Mouse (Mus musculus) urinary bladder, postnatal 10 days (tissue): ENCODE measurements around the gene Zrsr1.

Experiments used
- DNase-seq: peaks from one replicate; pipeline ENCODE4 v3.0.0; 2022; ENCODE audit warnings: low spot score

The Zrsr1 gene

DNA sequence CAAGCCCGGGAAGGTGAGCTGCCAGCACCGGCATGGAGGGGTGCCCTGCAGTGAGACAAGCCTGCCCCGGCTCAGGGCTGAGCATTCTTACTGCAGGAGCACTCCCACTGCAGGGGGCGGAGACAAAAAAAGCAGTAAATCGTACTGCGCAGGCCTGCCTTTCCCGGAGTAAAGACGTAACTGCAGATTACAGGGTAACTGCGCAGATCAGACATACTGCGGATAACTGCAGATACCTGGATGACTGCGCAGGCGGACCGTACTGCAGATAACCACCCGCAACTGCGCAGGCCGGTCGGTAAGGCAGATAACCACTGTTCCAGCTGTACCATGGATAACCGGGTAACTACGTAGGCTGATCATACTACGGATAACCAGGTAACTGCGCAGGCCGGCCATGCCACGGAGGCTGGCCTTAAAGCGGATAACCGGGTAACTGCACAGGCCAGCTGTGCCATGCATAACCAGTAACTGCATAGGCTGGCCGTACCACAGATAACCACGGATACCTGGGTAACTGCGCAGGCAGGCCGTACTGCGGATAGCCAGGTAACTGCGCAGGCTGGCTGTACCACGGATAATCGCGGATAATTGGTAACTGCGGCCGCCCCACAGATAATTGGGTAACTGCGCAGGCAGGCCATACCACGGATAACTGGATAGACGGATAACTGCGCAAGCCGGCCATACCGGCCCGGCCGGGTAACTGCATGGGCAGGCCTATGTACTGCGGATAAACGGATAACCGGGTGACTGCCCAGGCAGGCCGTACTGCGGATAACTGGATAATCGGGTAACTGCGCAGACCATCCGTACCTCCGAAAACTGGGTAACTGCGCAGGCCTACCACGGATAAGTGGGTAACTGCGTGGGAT is at the start of gene Zrsr1:
Gene Zrsr1 (plus strand): TSS at position 171 of the 875 bp plus-strand sequence.
- no peak for DNase-seq

DNA sequence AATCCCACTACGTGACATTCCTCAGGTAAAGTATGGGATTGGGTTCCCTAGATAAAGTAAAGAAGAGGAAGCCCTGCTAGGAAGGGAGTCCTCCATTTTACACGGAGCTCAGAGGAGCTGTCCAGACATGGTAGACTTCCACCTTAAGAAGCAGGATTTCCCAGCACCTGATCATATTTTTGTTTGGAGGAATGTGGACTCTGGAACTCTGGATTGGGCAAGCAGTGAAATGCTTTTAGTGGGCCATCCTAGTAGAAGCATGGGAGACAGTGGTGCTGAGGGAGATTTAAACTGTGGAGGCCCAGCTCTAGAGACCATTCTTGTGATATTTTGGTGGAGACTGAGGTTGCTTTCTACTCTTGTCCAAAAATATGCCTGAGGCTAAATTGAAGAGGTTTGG is 49.3 kb upstream of the Zrsr1 start:
- no peak for DNase-seq

DNA sequence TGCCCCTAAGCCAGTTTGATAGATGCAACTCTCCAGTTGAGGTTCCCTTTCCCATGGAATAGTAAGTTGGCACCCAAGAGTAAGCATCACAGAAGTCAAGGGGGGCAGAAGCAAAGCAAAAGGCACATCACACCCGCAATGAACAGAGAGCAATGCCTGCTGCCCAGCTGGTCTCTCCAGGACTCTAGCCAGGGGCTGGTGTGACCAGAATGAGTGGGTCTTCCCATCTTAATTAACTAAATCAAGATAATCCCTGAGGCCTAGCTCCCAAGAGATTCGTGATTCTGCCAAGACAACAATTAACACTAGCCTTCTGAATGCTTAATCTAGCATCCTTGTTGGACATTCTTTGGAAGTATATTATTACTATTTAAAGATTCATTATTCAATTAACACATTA is 48.2 kb upstream of the Zrsr1 start:
- no peak for DNase-seq

DNA sequence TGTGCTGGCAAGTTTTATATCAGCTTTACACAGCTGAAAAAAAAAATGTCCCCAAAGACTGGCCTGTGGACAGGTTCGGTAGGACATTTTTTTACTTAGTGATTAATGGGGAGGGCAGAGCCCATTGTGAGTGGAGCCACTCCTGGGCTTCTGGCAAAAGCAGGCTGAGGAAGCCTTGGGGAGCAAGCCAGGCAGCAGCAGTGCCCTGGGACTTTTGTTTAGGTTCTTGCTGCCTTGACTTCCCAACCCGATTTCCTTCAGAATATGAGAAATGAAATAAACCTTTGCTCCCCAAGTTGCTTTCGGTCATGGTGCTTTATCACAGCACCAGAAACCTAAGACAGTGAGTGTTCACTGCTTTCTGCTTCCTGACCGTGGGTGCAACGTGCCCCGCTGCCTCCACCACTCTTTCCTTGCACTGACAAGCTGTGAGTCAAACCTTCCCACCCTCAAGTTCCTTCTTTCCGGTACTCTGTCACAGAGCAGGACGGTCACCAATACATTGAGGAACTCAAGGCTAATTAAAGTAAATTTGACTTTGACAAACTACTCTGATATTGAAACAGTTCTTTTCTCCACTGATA is 43.1 kb upstream of the Zrsr1 start:
- DNase-seq: no peak

DNA sequence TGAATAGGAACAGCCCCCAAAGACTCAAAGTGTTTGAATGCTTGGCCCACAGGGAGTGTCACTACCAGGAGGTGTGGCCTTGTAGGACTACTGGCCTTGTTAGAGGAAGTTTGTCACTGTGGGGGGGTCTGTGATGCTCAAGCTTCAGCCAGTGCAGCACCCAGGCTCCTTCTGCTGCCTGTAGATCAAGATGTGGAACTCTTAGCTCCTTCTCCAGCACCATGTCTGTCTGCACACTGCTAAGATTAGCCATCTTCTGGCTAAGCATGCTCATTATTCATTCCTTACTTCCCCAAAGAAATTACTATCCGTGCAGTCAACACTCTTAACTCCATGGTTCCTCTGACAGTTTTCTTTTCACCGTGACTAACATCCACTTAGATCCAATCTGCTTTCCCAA is 41.7 kb upstream of the Zrsr1 start:
- no peak for DNase-seq

DNA sequence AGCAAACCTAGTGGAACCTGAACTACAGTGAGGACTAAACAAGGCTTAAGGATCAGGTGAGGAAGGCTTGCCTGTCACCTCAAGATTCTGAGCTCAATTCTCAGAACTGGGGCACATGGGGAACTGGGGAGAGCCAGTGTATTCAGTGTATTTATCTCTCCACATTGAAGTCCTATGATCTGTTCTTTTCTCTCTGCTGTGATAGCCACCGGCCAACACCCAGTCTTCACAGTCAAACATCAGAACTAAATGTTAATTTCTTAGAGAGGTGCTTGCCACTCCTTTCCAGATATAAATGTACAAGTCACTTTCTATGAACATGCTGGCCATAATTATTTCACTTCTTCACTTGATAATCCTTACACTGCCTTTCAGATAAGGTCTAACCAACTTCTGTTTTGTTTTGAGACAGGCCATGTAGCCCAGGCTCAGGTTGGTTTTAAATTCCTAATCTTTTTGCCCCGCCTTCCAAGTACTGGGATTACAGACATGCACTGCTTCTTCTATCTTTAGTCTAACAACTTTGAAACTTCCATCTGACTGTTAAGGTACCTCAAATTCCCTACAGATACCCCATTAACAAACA is 40.4 kb upstream of the Zrsr1 start:
- no peak for DNase-seq

DNA sequence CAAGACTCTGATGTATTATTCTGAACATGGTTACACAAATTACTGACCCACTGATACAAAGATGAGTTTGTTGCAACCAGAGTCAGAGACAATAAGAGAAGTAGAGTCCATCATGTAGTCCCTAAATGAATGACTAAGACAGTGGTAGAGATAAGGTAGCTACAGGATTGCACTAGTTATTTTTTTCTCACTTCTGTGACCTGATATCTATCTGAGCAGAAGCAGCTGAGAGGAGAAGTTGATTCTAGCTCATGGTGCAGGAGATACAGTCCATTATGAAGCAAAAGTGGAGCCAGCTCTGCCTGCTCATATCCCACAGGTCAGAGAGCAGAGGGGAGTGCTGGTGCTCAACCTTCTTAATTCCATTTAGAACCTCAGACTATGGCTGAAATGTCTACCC is 39.6 kb upstream of the Zrsr1 start:
- DNase-seq: no peak

DNA sequence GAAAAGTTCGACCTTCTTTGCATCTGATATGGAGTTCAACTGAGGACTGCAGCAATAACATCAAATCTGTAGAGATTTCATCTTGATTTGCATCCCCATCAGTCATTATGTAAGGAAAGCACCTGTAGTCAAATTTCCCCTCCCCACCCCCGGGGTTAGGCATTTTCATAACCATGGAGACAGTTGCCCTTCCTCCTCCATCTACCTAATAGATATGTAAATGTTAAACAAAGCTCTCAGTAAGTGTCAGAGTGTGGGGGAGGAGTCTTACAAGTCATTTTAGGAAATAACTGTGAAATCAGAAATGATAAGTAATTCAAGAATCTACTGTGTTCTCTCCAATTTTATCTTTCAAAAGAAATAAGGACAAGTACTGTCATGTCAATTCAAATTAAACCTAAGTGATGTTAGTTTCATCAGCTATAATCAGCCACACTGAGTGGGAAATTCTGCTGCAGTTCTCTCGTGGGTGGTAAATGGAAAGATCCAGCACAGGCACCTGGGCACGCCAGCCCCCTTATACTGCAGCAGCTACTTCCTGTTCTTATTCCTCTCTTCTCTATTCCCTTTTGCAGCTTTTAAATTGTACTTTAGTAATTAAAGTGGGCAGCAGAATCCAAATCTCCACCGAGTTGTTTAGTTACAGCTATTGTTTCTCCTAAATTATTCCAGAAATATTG is 35.2 kb upstream of the Zrsr1 start:
- DNase-seq: no peak

DNA sequence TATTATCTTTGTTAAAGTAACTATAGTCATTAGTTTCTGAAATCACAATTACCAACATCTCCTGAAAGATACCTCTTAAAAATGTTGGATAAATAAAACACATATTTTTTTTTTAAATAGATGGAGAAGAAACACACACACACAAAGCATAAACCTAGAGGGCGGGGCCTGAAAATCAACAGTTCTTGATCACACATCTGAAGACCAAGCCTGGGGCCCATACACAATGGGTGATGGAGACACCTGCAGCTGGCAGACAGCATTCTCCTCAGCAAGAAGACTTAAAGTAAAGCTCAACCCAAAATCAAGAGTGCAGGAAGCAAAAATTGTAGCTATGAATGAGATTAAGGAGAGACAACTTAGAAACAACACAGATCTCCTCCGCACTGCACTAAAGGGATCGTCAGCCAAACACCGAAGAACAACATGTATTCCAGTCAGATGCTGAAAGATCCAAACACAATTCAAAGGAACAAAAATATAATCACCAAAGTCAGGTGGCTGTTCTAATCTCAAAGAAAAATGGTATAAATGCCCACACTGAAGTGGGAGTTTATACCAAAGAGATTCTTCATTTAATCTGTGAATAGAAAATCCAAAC is 34.0 kb upstream of the Zrsr1 start:
- no peak for DNase-seq

DNA sequence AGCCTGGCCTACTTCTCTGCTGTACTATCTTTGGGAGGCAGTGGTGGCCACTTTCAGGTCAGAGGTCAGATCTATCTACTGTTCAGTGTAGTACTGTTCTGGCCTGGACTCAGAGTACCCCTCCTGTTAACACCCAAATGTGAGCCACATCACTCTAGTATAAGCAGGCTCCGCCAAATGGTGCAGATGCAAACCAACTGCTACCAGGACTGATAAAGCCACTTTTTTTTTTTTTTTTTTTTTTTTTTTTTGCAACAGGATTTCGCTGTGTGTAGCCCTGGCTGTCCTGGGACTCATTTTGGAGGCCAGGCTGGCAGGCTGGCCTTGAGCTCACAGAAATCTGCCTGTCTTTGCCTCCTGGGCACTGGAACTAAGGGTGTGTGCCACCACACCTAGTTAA is 32.8 kb upstream of the Zrsr1 start:
- DNase-seq: no peak

DNA sequence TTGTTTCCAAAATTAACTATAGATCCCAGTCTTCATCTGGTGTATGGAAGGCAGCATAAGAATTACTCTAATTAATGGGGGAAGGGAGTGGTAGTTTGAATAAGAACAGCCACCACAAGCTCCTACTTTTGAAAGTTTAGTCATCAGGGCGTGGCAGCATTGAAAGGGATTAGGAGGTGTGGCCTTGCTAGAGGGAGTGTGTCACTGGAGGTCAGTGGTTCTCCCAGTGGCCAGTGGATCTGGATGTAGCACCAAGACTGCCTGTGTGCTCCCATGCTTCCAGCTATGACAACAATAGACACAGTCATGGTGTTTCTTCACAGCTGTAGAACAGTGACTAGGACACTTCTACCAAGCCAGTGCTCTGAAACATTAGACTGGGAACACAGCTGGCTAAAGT is 22.7 kb upstream of the Zrsr1 start:
- DNase-seq: no peak

DNA sequence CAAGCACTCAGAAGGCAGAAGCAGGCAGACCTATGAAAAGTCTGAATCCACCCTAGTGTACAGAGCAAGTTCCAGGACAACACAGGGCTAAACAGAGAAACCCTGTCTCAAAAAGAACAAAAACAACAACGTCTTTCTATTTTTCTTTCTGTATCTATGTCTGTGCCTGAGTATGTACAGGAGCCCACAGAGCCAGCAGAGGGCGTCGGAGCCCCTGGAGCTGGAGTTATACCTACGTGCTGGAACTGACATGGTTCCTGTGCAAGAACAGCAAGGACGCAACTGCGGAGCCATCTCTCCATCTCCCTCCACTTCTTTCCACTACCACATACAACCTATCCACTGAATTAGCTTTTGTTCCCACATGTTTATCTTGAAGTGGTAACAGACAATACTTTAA is 21.7 kb upstream of the Zrsr1 start:
- no peak for DNase-seq

DNA sequence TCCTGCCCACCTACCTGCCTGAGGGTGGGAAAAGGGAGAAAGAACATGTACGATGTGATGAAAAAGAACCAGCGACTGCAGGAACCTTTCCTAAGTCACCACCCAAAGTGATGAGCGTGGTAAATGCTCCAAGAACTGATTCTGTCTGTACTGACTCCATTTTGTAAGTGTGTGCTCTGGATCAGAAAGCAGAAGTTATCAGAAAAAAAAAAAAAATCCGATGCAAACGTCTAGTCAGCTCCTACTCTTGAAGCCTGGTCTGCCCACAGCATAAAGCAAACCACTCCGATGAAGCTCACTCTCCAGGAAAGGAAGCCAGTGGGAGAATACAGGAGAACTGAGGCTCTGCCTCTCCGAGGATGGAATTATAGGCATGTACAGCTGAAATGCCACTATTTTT is 19.1 kb upstream of the Zrsr1 start:
- DNase-seq: no peak

DNA sequence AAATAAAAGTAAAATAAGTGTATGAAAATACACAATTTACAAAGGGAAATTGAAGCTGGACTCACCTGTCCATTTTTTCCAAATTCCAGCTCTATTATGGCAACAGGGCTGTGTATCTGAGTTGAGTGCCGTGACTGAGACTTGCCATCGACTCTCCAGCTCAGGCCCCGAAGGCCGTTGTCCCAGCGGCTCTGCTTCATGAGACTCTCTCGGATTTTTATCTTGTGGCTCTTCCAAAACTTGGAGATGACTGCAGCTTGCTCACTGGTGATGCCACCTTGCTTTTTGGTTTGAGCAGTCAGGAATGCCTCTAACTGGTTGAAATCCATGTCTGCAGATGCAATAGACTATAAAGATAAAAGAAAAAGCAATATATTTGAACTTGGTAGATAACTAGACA is 15.5 kb upstream of the Zrsr1 start:
- no peak for DNase-seq

DNA sequence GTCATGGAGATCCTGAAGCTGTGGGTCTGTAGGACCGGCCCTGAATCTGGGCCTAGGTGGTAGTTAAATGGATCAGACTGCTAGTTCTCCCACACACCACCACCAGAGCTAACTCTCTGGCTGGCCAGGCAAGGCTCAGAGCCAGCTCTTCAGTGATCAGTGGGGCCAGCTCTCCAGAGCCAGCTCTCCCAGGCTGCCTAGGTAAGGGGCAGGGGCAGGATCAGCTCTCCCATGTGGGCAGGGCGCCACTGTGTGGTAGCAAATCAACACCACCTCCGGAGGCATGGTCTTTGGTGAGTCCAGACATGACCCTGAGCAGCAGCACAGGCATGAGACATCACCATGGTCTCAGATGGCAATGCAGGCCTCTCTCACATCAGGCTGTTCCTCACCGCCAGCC is 15.0 kb upstream of the Zrsr1 start:
- no peak for DNase-seq

DNA sequence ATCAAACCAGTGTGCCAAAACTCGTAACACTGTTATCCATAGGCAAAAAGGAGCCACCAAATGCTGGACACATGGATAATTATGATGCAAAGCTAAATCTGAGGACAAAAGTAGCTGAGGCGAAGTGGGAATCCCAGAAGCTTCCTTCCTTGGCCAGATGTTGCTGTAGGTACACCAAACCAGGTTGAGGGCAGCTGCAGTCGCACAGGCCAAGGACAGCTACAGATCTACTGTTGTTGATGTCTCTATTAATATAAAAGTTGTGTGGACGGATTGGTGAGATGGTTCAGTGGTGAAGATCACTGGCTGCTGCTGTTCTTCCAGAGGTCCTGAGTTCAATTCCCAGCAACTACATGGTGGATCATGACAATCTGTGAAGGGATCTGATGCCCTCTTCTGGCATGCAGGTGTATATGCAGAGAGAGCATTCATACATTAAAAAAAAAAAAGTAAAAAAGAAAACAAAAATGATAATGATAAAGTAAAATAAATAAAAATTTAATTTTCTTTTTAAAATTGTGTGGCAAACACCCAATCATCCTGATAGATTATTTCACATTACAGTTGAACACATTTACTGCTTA is 13.9 kb upstream of the Zrsr1 start:
- DNase-seq: no peak

DNA sequence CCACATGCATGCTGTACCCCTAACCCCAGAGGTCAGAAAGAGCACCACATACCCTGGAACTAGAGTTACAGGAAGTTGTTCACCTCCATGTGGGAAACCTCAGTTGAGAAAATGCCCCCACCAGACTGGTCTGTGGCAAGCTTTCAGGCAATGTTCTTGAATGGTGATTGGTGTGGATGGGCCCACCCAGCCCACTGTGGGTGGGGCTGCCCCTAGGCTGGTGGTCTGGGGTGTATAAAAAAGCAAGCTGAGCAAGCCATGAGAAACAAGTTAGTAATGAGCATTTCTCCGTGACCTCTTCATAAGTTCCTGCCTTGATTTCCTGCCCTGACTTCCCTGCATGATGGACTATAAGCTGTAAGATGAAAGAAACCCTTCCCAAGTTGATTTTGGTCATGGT is 9.7 kb upstream of the Zrsr1 start:
- DNase-seq: no peak

DNA sequence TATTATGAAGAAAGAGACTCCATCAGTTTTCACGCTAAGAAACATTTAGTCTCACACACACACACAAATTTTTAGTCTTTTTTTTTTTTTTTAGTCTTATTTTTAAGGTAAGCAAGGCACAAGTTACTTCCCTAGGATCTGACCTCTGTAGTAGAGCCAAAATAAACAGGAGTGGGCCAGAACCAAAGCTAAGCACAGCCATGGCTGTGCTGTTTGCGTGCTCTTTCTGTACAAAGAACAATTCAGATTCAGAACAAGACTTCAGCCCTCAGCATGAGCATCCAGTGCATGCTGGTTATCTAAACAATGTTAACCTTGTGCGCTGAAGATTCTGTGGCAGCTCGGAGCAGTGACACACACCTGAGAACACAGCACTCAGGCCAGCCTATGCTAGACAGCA is 7.4 kb upstream of the Zrsr1 start:
- no peak for DNase-seq

DNA sequence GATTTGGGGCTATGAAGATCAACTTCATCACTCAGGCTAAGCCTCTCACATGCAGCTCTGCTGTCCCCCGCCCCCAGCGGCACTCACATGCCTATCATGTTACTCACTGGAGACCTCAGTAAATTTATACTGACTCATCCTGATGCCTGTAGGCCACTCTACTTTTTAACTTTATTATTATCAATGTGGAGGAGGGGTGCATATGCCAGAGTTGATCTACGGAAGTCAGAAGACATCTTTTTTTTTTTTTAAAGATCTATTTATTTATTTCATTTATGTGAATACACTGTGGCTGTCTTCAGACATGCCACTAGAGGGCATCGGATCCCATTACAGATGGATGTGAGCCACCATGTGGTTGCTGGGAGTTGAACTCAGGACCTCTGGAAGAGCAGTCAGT is 6.3 kb upstream of the Zrsr1 start:
- no peak for DNase-seq

DNA sequence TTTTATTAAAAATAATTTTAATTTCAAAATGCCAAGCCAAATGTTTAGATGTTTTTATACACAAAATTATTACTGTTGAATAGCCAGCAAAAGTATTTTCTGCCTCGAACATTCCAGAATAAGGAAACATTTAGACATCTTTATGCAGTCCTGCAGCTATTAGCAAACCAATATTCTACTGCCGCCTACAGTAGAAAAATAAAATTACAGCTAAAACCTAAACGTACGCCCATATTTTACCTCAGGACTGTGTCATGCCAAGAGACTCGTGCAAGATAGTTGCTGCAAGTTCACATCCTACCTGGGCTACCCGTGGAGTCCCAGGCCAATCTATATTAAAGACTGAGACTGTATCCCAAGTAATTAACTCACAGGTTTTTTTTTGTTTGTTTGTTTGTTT is 2.3 kb upstream of the Zrsr1 start:
- no peak for DNase-seq

DNA sequence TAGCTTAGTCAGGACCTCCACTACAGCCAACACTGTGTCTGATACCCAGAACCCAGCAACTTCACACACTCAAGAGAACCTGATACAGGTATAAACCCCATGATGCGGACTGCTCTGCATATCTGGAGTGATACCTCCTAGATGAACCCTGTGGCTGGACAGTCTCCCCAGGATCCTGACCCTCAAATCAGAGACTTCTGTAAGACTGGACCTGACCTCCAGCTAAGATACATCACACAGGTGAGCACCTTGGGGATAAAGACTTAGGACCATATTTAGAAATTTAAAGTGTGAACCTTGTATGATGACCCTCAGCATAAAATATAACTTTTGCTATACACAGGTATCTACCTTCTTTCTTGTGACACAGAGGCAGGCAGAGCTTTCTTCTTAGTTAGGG is 1.3 kb upstream of the Zrsr1 start:
- DNase-seq: no peak
